Mouse (Mus musculus) brain, embryonic 14.5 days (tissue): Measurements from ENCODE around the gene Hs6st2.

Experiments used
- CTCF ChIP-seq: fragments of 200-500 bp; IDR thresholded peaks from 2 replicates; pipeline ENCODE4 v1.5.1; 2012; ENCODE audit warnings: inconsistent platforms, mild to moderate bottlenecking, moderate library complexity, borderline replicate concordance; ENCODE audit not compliant: insufficient read depth, insufficient read length; ENCODE audit errors: extremely low read depth
- POLR2A ChIP-seq: fragments of 200-500 bp; IDR thresholded peaks from 2 replicates; pipeline ENCODE4 v1.6.1; 2012; ENCODE audit warnings: mild to moderate bottlenecking, inconsistent platforms, borderline replicate concordance; ENCODE audit not compliant: poor library complexity, insufficient read depth, insufficient read length, severe bottlenecking; ENCODE audit errors: extremely low read depth

DNA sequence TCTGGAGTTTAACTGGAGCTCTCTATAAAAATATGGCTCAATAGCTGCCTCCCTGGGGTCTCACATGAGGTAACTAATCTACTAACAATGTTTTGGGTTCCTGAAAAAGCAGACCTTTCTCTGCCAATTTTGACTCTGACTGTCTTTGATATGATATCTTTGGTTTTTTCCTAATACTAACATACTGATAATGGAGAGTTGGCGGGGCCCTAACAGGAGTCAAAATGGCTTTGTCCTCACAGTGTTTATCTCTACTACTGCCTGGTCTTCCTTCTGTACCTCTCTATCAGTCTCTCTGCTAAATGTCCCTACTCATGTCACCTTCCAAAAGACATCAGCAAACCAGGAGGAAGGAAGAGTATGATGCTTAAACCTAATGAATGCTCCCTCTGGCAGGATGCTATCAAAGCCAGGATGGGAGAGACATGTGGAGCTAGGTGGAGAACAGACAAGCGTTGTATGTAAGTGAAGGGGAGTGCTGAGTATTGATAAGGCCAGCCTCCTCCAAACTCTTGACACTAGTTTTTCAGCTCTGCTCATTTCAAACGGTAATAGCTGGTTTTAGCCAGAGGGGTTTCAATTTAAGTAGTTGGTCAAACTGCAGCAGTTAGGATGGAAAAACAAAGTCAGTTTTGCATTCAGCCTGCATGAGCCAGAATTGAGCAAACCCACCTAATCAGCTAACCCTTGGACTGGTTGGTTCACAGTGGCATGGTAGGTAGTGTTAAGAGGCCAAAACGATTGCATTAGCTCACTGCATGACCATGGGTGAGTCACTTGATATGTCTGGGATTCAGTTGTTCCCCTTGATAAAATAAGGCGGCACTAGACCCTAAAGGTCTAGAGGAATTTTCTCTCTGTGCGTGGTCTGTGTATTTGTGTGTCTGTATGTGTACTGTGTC, 4.6 kb upstream of the Hs6st2 start:
- no peak for TF ChIP-seq POLR2A
- no peak for TF ChIP-seq CTCF
